Mouse (Mus musculus): ENCODE measurements around the gene Dpf2.
"Not testable (repeated sequence)": the region's sequence is repeated elsewhere in the genome, so short reads cannot be mapped to it uniquely, and the experiment has no call there.

Gene Dpf2

DNA sequence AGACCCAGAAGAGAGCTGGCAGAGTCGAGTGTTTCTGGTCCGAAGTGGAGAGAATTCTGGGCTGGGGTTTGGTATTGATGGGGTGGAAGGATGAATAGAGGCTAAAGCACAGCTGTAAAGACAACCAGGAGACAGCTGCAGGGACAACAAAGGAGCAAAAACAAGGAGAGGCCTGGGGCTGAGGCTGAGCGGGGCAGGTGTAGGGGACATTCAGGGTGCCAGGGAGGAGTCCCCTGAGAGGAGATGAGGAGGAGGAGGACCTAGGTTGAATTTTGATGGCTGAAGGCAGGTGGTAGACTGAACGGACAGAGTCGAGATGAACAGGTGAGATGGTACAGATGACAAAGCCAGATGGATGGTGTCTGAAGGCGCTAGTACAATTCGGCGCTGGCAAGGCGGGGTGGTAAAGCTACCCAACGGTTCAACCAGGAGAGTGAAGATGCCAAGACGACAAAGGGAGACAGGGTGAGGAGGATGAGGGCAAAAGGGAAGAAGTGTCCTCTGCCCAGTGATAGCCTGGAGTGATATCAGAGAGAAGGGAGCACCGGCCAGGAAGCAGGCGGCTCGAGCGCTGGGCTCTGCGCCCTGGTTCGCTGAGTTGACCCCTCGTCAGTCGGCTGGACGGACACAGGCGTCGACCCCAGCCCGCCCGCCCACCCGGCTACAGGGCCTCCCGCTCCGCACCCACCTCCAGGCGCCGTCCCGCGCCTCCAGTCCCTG lies 19.4 kb downstream of the Dpf2 start:
- DNase-seq (ENCODE audit: low read depth, low spot score): no peak

DNA sequence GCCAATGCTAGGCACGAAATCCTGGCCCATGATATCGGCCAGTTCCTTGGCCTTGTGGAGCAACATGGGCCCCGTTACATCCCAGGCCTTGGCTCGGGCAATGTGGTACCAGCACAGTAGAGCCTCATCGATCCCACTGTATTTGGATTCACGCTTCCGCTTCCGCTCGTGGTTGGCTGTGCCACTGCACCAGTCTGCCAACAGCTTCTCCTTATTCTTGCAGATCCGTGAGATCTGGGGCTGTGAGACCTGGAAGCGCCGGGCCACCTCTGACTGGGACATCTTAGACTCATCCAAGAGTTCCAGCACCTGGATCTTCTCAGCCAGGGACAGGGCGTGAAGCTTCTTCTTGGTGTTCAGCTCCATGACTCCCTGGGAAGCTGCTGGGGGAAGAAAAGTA lies 20.1 kb downstream of the Dpf2 start:
- DNase-seq (ENCODE audit: low read depth, low spot score): no peak

GRCm38 (mm10) chr19:5892262-5892661 lies 20.5 kb downstream of the Dpf2 start:
- DNase-seq (ENCODE audit: low read depth, low spot score): no peak

DNA sequence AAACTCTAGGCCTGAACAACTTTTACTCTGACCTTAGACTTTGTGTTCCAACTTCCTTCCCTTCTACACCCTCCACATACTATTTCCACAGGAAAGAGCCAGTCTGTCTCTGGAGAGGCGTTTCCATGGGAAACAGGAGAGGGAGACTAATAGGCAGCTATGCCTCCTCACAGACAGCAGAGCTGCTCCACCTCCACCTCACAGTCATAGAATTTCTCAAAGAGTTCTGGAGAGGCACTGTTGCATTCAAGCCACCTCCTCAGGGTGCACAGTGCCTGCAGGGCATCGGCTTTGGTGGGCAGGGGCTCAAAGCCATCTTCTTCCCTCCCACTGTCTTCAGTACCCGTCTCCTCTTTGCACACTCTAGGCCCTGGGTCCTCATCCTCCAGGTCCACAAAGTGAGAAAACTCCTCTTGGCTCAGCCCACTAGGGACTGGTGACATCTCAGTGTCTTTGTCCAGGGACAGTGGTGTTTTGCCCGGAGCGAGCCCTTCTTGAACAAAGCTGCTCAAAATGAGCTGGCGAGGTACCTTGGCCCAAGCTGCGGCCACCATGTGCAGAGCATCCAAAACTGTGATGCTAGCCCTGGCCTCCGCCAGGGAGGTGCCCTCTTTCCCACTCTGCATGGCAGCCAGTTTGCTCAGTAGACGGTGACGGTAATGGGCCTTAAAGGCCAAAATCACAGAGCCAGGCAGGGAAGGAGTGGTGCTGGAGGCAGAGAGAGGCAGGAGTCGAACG lies 21.1 kb downstream of the Dpf2 start:
- DNase-seq (ENCODE audit: low read depth, low spot score): no peak

DNA sequence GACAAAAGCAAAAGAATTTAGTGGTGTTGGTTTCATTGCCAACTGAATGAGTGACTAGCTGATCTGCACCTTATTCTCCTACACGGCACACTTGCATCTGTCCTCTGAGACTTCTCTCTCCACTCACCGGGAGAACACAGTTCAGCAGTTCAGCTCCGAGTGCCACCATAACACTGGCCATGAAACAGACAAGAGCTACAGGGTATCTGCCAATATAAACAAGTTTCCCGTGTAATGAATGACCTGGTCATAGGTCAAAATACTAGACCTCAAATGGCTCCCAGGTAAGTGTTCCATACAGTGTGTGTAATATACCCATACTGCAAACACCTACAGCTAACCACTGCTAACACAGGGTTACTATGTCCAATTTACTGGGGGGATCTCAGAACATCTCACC lies 23.6 kb downstream of the Dpf2 start:
- no peak for DNase-seq (ENCODE audit: low read depth, low spot score)

- DNase-seq (ENCODE audit: low read depth, low spot score): no peak
Measured at GRCm38 (mm10) chr19:5887234-5887815, 25.5 kb downstream of the Dpf2 start.

GRCm38 (mm10) chr19:5885838-5886237 lies 27.0 kb downstream of the Dpf2 start:
- no peak for DNase-seq (ENCODE audit: low read depth, low spot score)

DNA sequence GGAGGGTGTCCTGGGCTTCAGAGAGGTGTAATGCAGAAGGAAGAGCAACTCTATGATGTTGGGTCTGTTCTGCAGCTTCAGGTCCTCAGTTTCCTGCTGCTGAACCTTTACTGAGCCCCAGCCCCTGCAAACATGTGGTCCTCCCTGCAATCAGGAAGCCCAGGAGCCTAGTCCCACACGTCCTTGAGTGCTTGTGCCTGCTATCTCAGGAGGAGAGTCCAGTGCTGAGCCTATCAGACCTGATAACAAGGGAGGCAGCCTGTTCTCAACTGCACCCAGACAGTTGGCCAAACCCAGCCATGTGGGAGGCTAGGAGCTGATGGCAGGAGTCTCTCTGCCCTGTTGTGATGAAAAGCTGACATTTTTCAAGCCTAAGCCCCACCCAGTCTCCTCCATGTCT lies 28.9 kb downstream of the Dpf2 start:
- DNase-seq (ENCODE audit: low read depth, low spot score): no peak

GRCm38 (mm10) chr19:5882079-5882478 lies 30.7 kb downstream of the Dpf2 start:
- DNase-seq (ENCODE audit: low read depth, low spot score): not testable (repeated sequence)

DNA sequence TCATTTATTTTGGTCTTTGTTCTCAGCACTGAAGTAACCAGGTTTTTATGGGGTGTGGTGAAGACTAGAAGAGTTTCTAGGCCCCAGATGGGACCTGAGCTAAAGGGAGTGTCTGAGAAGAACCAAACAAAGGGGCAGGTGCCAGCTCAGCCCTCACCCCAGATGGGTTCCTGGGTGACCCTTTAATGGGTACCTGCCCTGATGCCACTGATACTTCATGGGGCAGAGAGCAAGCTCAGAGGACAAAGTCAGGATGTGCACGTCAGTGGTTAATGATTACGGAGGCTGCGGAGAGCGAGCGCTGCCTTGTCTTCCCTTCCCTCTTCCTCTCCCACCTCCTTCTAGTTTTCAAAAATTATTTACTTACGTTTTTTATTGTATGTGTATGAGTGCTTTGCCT lies 31.7 kb downstream of the Dpf2 start:
- DNase-seq (ENCODE audit: low read depth, low spot score): no peak

GRCm38 (mm10) chr19:5879735-5880134 lies 33.1 kb downstream of the Dpf2 start:
- no peak for DNase-seq (ENCODE audit: low read depth, low spot score)

DNA sequence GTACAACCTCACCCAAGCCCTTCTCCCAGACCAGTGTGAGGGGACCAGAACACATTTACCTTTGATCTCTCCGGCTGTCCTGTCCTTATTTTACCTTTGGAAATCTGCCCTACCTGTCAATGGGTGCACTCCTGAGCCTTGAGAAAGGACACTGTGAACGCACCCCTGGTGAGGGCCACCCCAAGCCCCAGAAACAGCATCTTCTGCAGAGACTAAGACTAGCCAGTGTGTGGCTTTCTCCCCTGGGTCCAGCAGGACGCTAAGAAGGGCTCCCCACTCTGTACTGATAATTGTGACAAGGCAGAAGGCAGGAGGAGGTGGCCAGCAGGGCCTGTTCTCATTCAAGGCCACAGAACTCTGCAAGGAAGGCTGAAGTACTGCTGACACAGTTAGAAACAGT lies 33.9 kb downstream of the Dpf2 start:
- no peak for DNase-seq (ENCODE audit: low read depth, low spot score)

GRCm38 (mm10) chr19:5878362-5878722 lies 34.5 kb downstream of the Dpf2 start:
- DNase-seq (ENCODE audit: low read depth, low spot score): no peak

DNA sequence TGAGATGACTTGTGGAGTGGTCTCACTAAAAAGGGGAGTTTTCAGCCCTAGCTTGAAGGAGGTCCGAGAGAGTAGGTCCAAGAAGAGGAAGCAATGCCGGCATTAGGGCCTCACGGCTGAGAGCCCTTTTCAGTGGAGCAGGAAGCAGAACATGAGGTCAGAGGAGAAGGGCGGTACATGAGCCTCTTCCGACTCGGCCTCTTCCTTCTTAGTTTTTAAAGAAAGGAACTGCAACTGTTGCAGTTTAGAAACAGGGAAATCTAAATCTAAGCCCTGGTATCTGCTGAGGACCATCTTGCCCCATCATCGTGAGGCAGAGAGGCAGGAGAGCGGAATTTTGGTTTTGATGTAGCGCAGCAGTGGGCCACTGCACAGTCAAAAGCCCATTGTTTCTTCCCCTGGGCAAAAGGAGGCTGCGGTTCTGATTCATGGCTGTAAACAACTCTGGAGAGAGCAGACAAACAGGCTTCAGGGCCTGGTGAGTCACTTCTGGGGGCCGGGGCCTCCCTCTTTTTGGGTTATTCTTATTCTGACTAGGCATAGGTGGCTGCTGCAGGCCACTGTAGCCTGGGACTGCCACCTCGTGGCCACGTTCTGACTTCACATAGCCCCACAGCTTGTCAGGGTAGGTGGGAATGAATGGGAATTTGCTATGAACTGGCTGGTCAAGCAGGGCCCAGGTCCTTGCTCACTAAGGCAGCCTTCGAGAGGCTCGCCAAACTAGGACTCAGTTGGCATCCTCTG lies 35.0 kb downstream of the Dpf2 start, which contains the start of gene Slc25a45:
Slc25a45 (plus strand) TSS at position 191 of the 744 bp plus-strand sequence.
- DNase-seq (ENCODE audit: low read depth, low spot score): no peak

GRCm38 (mm10) chr19:5874969-5875480 lies 37.8 kb downstream of the Dpf2 start, which contains the start of gene Frmd8:
Frmd8 (minus strand) TSS chr19:5875274.
- DNase-seq (ENCODE audit: low read depth, low spot score): peak; percentile 70

GRCm38 (mm10) chr19:5874391-5874968 lies 38.3 kb downstream of the Dpf2 start:
- no peak for DNase-seq (ENCODE audit: low read depth, low spot score)

GRCm38 (mm10) chr19:5872931-5873556 lies 39.8 kb downstream of the Dpf2 start:
- no peak for DNase-seq (ENCODE audit: low read depth, low spot score)

DNA sequence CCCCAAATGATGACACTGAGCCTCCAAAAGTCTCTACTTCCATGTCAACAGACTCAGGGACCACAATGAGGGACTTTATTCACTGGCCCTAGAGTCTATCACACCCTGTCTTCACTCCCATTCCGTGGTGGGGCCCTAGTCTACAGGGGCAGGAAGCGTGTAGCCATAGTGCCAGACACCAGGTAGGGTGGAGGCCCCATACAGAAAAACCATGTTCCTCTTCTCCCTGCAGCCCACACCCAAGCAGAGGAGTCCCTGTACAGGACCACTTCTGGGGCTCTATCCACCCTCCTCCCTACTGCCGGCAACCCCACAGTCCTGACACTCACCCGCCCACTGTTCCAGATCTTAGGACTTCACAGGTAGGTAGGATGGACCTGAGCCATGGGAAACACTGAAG lies 40.3 kb downstream of the Dpf2 start:
- DNase-seq (ENCODE audit: low read depth, low spot score): no peak

DNA sequence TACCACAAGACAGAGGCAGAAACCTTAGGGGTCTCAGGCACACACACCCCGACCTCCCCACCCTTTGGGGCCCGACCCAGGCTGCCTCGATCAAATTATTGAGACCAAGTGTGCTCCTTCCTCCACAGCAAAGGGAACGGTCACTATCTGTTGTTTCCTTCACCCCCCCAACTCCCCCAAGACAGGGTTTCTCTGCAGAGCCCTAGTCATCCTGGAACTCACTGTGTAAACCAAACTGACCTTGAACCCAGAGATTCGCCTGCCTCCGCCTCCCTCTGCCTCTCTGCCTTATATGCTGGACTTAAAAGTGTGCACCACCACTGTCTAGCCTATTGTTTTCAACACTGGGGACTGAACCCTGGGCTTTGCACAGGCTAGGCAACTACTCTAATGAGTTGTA lies 41.1 kb downstream of the Dpf2 start:
- no peak for DNase-seq (ENCODE audit: low read depth, low spot score)

- no peak for DNase-seq (ENCODE audit: low read depth, low spot score)
Measured at GRCm38 (mm10) chr19:5871273-5871672, 41.5 kb downstream of the Dpf2 start.

DNA sequence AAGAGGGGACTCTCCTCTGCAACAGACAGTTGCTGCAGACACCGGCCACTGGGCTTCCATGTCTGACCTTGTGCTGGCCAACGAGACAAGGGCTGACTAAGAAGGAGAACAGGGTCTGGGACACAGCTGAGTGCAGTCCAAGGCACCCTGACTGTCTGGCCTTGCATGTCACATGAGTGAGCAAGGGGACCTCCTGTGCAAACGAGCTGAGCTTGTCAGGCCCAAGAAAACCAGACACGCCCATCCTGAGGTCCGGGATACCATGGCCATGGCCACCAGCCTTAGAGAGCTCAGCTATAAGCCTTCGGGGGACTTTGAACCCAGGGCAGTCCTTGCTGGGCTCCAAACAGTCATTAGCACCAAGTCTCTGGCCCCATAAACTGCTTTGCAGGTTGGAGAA lies 44.7 kb downstream of the Dpf2 start:
- DNase-seq (ENCODE audit: low read depth, low spot score): no peak
